26 mouse cellular contexts compared by ENCODE assay signal in the genomic region with DNA sequence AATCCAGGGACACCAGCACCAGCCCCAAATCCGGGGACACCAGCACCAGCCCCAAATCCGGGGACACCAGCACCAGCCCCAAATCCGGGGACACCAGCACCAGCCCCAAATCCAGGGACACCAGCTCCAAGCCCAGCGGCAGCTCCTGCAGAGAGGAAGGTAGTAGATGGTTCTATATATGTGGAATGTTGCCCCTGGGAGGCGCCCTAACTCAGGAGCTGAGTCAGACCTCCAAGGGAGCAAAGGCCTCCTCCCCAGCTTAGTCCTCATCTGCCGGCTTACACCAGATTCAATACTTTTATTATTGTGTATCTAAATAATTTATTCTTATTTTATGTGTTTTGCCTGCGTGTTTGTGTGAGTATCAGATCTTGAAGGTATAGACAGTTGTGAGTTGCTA. TPM values are rescaled to one million over a fixed set of nuclear protein-coding genes. Genes with fewer than 3 reads are reported as not detected.
DNase-seq lines count a peak whose midpoint lies in the region; ATAC-seq and TF ChIP-seq lines count a peak whose summit lies in the region.
"Had no signal": no experiment of that assay in that cellular context is flagged by ENCODE, and none has a peak within 500 bp of the region (broad histone marks: within the 10 kb centered on the region; RNA-seq: fewer than 3 reads in every experiment).

No protein-coding gene starts in this region.

- H3K9me3 ChIP-seq in heart, postnatal 0 days (replicated peaks; ENCODE audit: control insufficient read depth, low read length), result no peaks in the 10 kb centered on the region
- no peaks in the 10 kb centered on the region for H3K9me3 ChIP-seq in lung, postnatal 0 days (ENCODE audit: low read length)
- H3K9me3 ChIP-seq: embryonic facial prominence, embryonic 15.5 days; forebrain, embryonic 10.5 days; G1E; heart, embryonic 13.5 days; hindbrain, embryonic 12.5 days had no signal

- WGBS in heart, postnatal 0 days, result 63% methylated on average over 7 of the region's 7 CpGs
- 66% methylated on average over 7 of the region's 7 CpGs for WGBS in lung, postnatal 0 days

- no peak for TF ChIP-seq EP300 in heart, postnatal 0 days (IDR thresholded peaks at IDR 0.05; ENCODE audit: low read depth)
- TF ChIP-seq EP300 in lung, postnatal 0 days (IDR thresholded peaks at IDR 0.05), result no peak

- H3K4me2 ChIP-seq in heart, postnatal 0 days (ENCODE audit: low read depth, low read length), result no peak overlapping the region
- H3K4me2 ChIP-seq in lung, postnatal 0 days (replicated peaks; ENCODE audit: low read depth, low read length), result no peak overlapping the region
- H3K4me2 ChIP-seq: embryonic facial prominence, embryonic 15.5 days; heart, embryonic 13.5 days; hindbrain, embryonic 12.5 days had no signal

- no peak for ATAC-seq in heart, postnatal 0 days (ENCODE audit: insufficient read depth, low read depth)
- ATAC-seq in lung, postnatal 0 days, result no peak
- ATAC-seq: forebrain, embryonic 14.5 days had no signal

- no peak overlapping the region for H3K27ac ChIP-seq in heart, postnatal 0 days (ENCODE audit: low read depth)
- H3K27ac ChIP-seq in lung, postnatal 0 days (ENCODE audit: low read length), result no peak overlapping the region
- H3K27ac ChIP-seq: embryonic facial prominence, embryonic 15.5 days; forebrain, embryonic 10.5 days; gastrocnemius, adult 2 months; heart, embryonic 13.5 days; hindbrain, embryonic 12.5 days had no signal

- H3K36me3 ChIP-seq in heart, postnatal 0 days (replicated peaks; ENCODE audit: control insufficient read depth, insufficient read depth, low read length), result peaks cover 8% of the 10 kb centered on the region; the same call in 1 of the 2 replicates
- peaks cover 11% of the 10 kb centered on the region for H3K36me3 ChIP-seq in lung, postnatal 0 days (ENCODE audit: insufficient read depth, low read length)
- H3K36me3 ChIP-seq: forebrain, embryonic 10.5 days; G1E; hindbrain, embryonic 12.5 days had no signal

- no peak overlapping the region for H3K4me3 ChIP-seq in heart, postnatal 0 days (ENCODE audit: low read depth, low read length)
- H3K4me3 ChIP-seq in lung, postnatal 0 days (ENCODE audit: low read depth, low read length), result no peak overlapping the region
- H3K4me3 ChIP-seq: embryonic facial prominence, embryonic 15.5 days; erythroblast, embryonic 14.5 days; forebrain, embryonic 10.5 days; gastrocnemius, adult 2 months; heart, embryonic 13.5 days; hindbrain, embryonic 12.5 days had no signal

- no peak overlapping the region for H3K9ac ChIP-seq in heart, postnatal 0 days (replicated peaks; ENCODE audit: low read depth, low read length)
- no peak overlapping the region for H3K9ac ChIP-seq in lung, postnatal 0 days (replicated peaks; ENCODE audit: low read depth)
- H3K9ac ChIP-seq: embryonic facial prominence, embryonic 15.5 days; heart, embryonic 13.5 days; hindbrain, embryonic 12.5 days had no signal

- TF ChIP-seq CTCF in heart, postnatal 0 days (IDR thresholded peaks at IDR 0.05; ENCODE audit: low read depth), result 0 out of 2 replicates have a peak, but pooled peaks have one; percentile 2
- TF ChIP-seq CTCF in lung, postnatal 0 days (IDR thresholded peaks at IDR 0.05), result peak; percentile 23

- 0 out of 2 replicates have a peak, but pooled peaks cover 5% of the 10 kb centered on the region for H3K27me3 ChIP-seq in heart, postnatal 0 days (ENCODE audit: control insufficient read depth, insufficient read depth, low read length)
- no peaks in the 10 kb centered on the region for H3K27me3 ChIP-seq in lung, postnatal 0 days (replicated peaks; ENCODE audit: insufficient read depth, low read length)
- H3K27me3 ChIP-seq: embryonic facial prominence, embryonic 15.5 days had no signal

- no peak for DNase-seq in heart, postnatal 0 days (ENCODE audit: low spot score)
- DNase-seq in heart, adult 18-20 months, result no peak
- DNase-seq in kidney, postnatal 10 days, result peak; percentile 45
- no peak for DNase-seq in kidney, adult 8-10 months
- DNase-seq in lung, postnatal 0 days (ENCODE audit: low spot score), result no peak
- DNase-seq in lung, postnatal 14 days, result no peak
- peak; percentile 61 for DNase-seq in NIH3T3 (ENCODE audit: low read depth)
- DNase-seq in urinary bladder, adult 18-20 months (ENCODE audit: low spot score in 2 of 2), result no peak
- DNase-seq: adrenal gland, postnatal 10 days; cerebellum, adult 11 months; cerebellum, adult 8-10 months; cerebellum, postnatal 14 days; embryo, embryonic 11 days; gastrocnemius, adult 2 months; gastrocnemius, postnatal 25 days; heart, postnatal 10 days; heart, postnatal 4 days had no signal

- H3K4me1 ChIP-seq in heart, postnatal 0 days (ENCODE audit: control insufficient read depth, insufficient read depth), result no peaks in the 10 kb centered on the region
- H3K4me1 ChIP-seq in lung, postnatal 0 days (ENCODE audit: insufficient read depth, low read depth, low read length), result no peaks in the 10 kb centered on the region
- H3K4me1 ChIP-seq: embryonic facial prominence, embryonic 15.5 days; forebrain, embryonic 10.5 days; hindbrain, embryonic 12.5 days had no signal

RNA-seq across cellular contexts. Expression of gene Limk1, which starts 22.7 kb away (rescaled TPM):
- total RNA-seq in heart, postnatal 0 days (2014; rRNA removed; ENCODE audit: low replicate concordance), result 6.9 and 12.1 TPM in 2 replicates
- polyA plus RNA-seq in heart, postnatal 0 days (2015; fragmentation: Nextera tagmentation; extraction: Ambion mirVana), result 2.4 TPM in 2 replicates
- 1 to 10 TPM; 4.3 to 5.1 TPM for total RNA-seq in heart, adult 18-20 months (2021)
- 7.2 and 10.2 TPM in 2 replicates for polyA plus RNA-seq in lung, postnatal 0 days (2015; fragmentation: Nextera tagmentation; extraction: Ambion mirVana)

RNA-seq across cellular contexts. Expression of gene Eln, which starts 36.0 kb away (rescaled TPM):
- total RNA-seq in heart, postnatal 0 days (2014; rRNA removed; ENCODE audit: low replicate concordance), result 313 and 411 TPM in 2 replicates
- 362 and 388 TPM in 2 replicates for polyA plus RNA-seq in heart, postnatal 0 days (2015; fragmentation: Nextera tagmentation; extraction: Ambion mirVana)
- 10 to 100 TPM; 26.0 to 26.7 TPM for total RNA-seq in heart, adult 18-20 months (2021)
- polyA plus RNA-seq in lung, postnatal 0 days (2015; fragmentation: Nextera tagmentation; extraction: Ambion mirVana), result 1,769 and 1,865 TPM in 2 replicates
- total RNA-seq: common myeloid progenitor, adult 5-6 weeks; granulocyte monocyte progenitor cell, adult 5-6 weeks had no signal
- polyA plus RNA-seq: erythroblast, embryonic 14.5 days; G1E had no signal

Comparison
In these comparisons a context has a peak if more than half of its experiments do, and no peak if none do; other contexts are left out.
1. DNase-seq: peak in kidney, postnatal 10 days (single experiment) and NIH3T3 (single experiment); none in heart, postnatal 0 days (single experiment), heart, adult 18-20 months (0 of 2), kidney, adult 8-10 months (0 of 2), lung, postnatal 0 days (single experiment), lung, postnatal 14 days (single experiment) and urinary bladder, adult 18-20 months (0 of 2).
2. RNA of gene Eln, which starts 36.0 kb away (total RNA-seq): 313 to 411 TPM in heart, postnatal 0 days; 26.0 to 26.7 TPM in heart, adult 18-20 months; every median in the first group is over 10 times any median in the second.